Comparison of ENCODE assay signal across 14 mouse cellular contexts in the genomic region with DNA sequence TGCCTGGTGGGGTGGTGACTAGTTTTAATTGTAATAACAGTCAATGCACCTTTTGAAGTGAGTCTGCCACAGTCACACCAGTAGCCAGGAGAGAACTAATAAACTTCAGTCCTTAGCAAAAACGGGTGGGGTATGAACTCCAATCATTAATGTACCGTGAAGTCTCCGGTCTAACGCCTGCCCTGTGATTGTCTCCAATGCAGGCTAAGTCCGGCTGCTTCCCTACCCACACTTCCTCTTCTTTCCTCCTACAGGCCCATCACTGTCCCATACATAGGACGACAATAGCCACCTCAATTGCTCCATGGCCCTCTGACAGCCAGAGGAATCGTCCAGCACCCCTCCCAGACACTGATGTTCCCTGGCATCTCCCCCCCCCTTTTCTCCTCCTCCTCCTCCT.
DNase-seq lines count a peak whose midpoint lies in the region; ATAC-seq lines count a peak whose summit lies in the region.
"Had no signal": no experiment of that assay in that cellular context is flagged by ENCODE, and none has a peak within 500 bp of the region (broad histone marks: within the 10 kb centered on the region; RNA-seq: fewer than 3 reads in every experiment).

No protein-coding gene starts in this region.

- peak overlapping the region; percentile 19 for H3K4me2 ChIP-seq in midbrain, embryonic 11.5 days
- H3K4me2 ChIP-seq in midbrain, embryonic 16.5 days (ENCODE audit: low read length), result no peak overlapping the region
- H3K4me2 ChIP-seq in embryonic facial prominence, embryonic 12.5 days (replicated peaks), result no peak overlapping the region
- H3K4me2 ChIP-seq: limb, embryonic 15.5 days; lung, embryonic 15.5 days had no signal

- no peak overlapping the region for H3K27ac ChIP-seq in midbrain, embryonic 11.5 days (ENCODE audit: low read depth, low read length)
- H3K27ac ChIP-seq in midbrain, embryonic 16.5 days (ENCODE audit: low read length), result no peak overlapping the region
- 0 out of 2 replicates have a peak overlapping the region, but pooled peaks have one; percentile 69 for H3K27ac ChIP-seq in embryonic facial prominence, embryonic 12.5 days
- H3K27ac ChIP-seq: lung, embryonic 15.5 days had no signal

- 18% methylated on average over 7 of the region's 7 CpGs for WGBS in midbrain, embryonic 11.5 days
- 20% methylated on average over 7 of the region's 7 CpGs for WGBS in midbrain, embryonic 16.5 days
- WGBS in embryonic facial prominence, embryonic 12.5 days, result 27% methylated on average over 7 of the region's 7 CpGs

- no peaks in the 10 kb centered on the region for H3K9me3 ChIP-seq in midbrain, embryonic 11.5 days (ENCODE audit: control insufficient read depth, low read length)
- no peaks in the 10 kb centered on the region for H3K9me3 ChIP-seq in midbrain, embryonic 16.5 days (replicated peaks; ENCODE audit: control insufficient read depth, low read length, poor library complexity, severe bottlenecking)
- no peaks in the 10 kb centered on the region for H3K9me3 ChIP-seq in embryonic facial prominence, embryonic 12.5 days
- H3K9me3 ChIP-seq: limb, embryonic 15.5 days; lung, embryonic 15.5 days had no signal

- ATAC-seq in midbrain, embryonic 11.5 days (ENCODE audit: low FRiP score), result peak; percentile 67
- ATAC-seq in midbrain, embryonic 16.5 days, result no peak
- no peak for ATAC-seq in embryonic facial prominence, embryonic 12.5 days (ENCODE audit: insufficient number of reproducible peaks, insufficient read depth, low FRiP score, low TSS enrichment)
- ATAC-seq in megakaryocyte progenitor cell, adult 5-6 weeks (replicated peaks; ENCODE audit: poor library complexity), result 0 out of 2 replicates have a peak, but pooled peaks have one; percentile 29
- no peak for ATAC-seq in erythroid progenitor cell, adult 5-6 weeks (replicated peaks; ENCODE audit: low FRiP score, poor library complexity, severe bottlenecking)

- no peaks in the 10 kb centered on the region for H3K27me3 ChIP-seq in midbrain, embryonic 11.5 days (ENCODE audit: control insufficient read depth, insufficient read depth, low read length)
- no peaks in the 10 kb centered on the region for H3K27me3 ChIP-seq in midbrain, embryonic 16.5 days (ENCODE audit: control insufficient read depth, insufficient read depth, low read depth, low read length)
- H3K27me3 ChIP-seq in embryonic facial prominence, embryonic 12.5 days, result no peaks in the 10 kb centered on the region
- H3K27me3 ChIP-seq: limb, embryonic 15.5 days; lung, embryonic 15.5 days had no signal

- H3K36me3 ChIP-seq in midbrain, embryonic 11.5 days (ENCODE audit: control insufficient read depth, insufficient read depth, low read length), result no peaks in the 10 kb centered on the region
- H3K36me3 ChIP-seq in midbrain, embryonic 16.5 days (ENCODE audit: control insufficient read depth, insufficient read depth, low read length), result no peaks in the 10 kb centered on the region
- H3K36me3 ChIP-seq in embryonic facial prominence, embryonic 12.5 days, result no peaks in the 10 kb centered on the region
- H3K36me3 ChIP-seq: limb, embryonic 15.5 days; lung, embryonic 15.5 days had no signal

- peaks cover 19% of the 10 kb centered on the region for H3K4me1 ChIP-seq in midbrain, embryonic 11.5 days (ENCODE audit: control insufficient read depth, insufficient read depth, low read length)
- peaks cover 14% of the 10 kb centered on the region for H3K4me1 ChIP-seq in midbrain, embryonic 16.5 days (ENCODE audit: control insufficient read depth, insufficient read depth, low read length)
- H3K4me1 ChIP-seq in embryonic facial prominence, embryonic 12.5 days, result peaks cover 30% of the 10 kb centered on the region

- peak; percentile 88 for DNase-seq in heart, adult 11 months
- DNase-seq in heart, adult 9 months (ENCODE audit: low spot score in 2 of 2), result no peak
- DNase-seq in midbrain, embryonic 11.5 days (ENCODE audit: low spot score, missing footprints), result no peak
- DNase-seq in testis, postnatal 10 days (ENCODE audit: low spot score), result no peak
- DNase-seq: cerebellum, adult 11-12 months; heart, postnatal 14 days; kidney, adult 11 months; right cerebral cortex, postnatal 14 days had no signal

- H3K4me3 ChIP-seq in midbrain, embryonic 11.5 days (ENCODE audit: low read depth, low read length), result no peak overlapping the region
- H3K4me3 ChIP-seq in midbrain, embryonic 16.5 days (ENCODE audit: low read depth, low read length), result no peak overlapping the region
- H3K4me3 ChIP-seq in embryonic facial prominence, embryonic 12.5 days, result no peak overlapping the region
- H3K4me3 ChIP-seq: limb, embryonic 15.5 days; lung, embryonic 15.5 days had no signal

- 0 out of 2 replicates have a peak overlapping the region, but pooled peaks have one; percentile 6 for H3K9ac ChIP-seq in midbrain, embryonic 11.5 days (ENCODE audit: low read length)
- no peak overlapping the region for H3K9ac ChIP-seq in midbrain, embryonic 16.5 days (ENCODE audit: low read depth, low read length)
- no peak overlapping the region for H3K9ac ChIP-seq in embryonic facial prominence, embryonic 12.5 days
- H3K9ac ChIP-seq: limb, embryonic 15.5 days; lung, embryonic 15.5 days had no signal

Comparison
In these comparisons a context has a peak if more than half of its experiments do, and no peak if none do; other contexts are left out.
1. ATAC-seq: peak in midbrain, embryonic 11.5 days (single experiment) and megakaryocyte progenitor cell, adult 5-6 weeks (single experiment); none in midbrain, embryonic 16.5 days (single experiment), embryonic facial prominence, embryonic 12.5 days (single experiment) and erythroid progenitor cell, adult 5-6 weeks (single experiment).